Mouse (Mus musculus): ENCODE measurements around the gene Snrnp40. TPM values are rescaled to one million over a fixed set of nuclear protein-coding genes. Genes with fewer than 3 reads are reported as not detected.

Snrnp40 gene
- polyA plus RNA-seq, 1 experiment from 2014 or later: 145 TPM

DNA sequence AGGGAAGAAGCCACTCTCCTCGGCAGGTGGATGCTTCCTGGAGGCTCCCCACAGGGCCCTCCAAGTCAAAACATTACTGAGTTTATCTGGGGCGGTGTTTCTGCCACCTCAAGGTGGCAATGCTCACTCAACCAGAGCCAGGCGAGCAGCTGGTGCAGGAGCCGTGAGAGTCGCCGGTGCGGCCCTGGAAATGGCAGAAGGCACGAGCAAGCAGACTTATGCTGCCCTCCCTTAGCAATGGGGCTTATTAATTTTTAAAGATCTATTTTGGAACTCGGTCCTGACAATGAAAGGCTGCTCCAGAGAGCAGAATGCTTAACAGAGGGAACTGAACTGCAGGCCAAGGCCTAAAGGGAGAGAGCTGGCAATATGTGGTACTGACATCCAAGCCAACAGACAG, 32.6 kb upstream of the Snrnp40 start:
- no peaks in the 10 kb centered on the region for H3K27me3 ChIP-seq
- H3K4me1 ChIP-seq (replicated peaks): no peaks in the 10 kb centered on the region
- no peaks in the 10 kb centered on the region for H3K9me3 ChIP-seq
- peaks cover 76% of the 10 kb centered on the region for H3K36me3 ChIP-seq
- WGBS: 87% methylated on average over 9 of the region's 9 CpGs
- H3K4me3 ChIP-seq (replicated peaks): no peak overlapping the region
- H3K9ac ChIP-seq (replicated peaks): no peak overlapping the region
- ATAC-seq: no peak
- H3K4me2 ChIP-seq (replicated peaks): no peak overlapping the region
- H3K27ac ChIP-seq: no peak overlapping the region

GRCm38 (mm10) chr4:130335867-130336266, 24.1 kb upstream of the Snrnp40 start:
- no peak overlapping the region for H3K4me2 ChIP-seq (replicated peaks)
- H3K27ac ChIP-seq: no peak overlapping the region
- H3K9ac ChIP-seq (replicated peaks): no peak overlapping the region
- peaks cover 57% of the 10 kb centered on the region for H3K36me3 ChIP-seq
- no peaks in the 10 kb centered on the region for H3K9me3 ChIP-seq
- no peaks in the 10 kb centered on the region for H3K4me1 ChIP-seq (replicated peaks)
- no peak for ATAC-seq
- H3K4me3 ChIP-seq (replicated peaks): no peak overlapping the region
- H3K27me3 ChIP-seq: no peaks in the 10 kb centered on the region
- WGBS: 93% methylated on average over 5 of the region's 5 CpGs

- 0 out of 2 replicates have a peak, but pooled peaks have one; percentile 43 for ATAC-seq
- no peak overlapping the region for H3K4me2 ChIP-seq (replicated peaks)
- peaks cover 43% of the 10 kb centered on the region for H3K36me3 ChIP-seq
These were observed 18.2 kb upstream of the Snrnp40 start for GRCm38 (mm10) chr4:130341691-130342090.

DNA sequence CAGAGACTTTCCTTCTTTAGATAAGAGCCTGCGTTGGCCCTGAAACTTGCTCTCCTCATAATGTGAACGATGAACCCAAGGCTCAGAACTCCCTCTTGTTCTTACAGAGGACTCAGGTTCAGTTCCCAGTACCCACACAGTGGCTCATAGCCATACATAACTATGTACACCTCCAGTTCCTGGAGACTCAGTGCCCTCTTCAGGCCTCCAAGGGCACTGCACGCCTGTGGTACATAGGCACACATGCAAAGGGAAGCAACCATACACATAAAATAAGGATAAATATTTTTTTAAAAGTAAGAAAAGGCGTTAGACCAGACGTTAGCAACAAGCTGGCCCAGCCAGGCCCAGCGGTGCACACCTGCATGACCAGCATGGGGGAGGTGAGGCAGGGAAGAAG, 10.3 kb upstream of the Snrnp40 start:
- Histone ChIP-seq H3K4me2 (replicated peaks) (no peak overlapping the region), H3K9ac (replicated peaks) (no peak overlapping the region), H3K36me3 (peaks cover 75% of the 10 kb centered on the region), H3K9me3 (no peaks in the 10 kb centered on the region), H3K27me3 (no peaks in the 10 kb centered on the region), H3K4me1 (replicated peaks) (no peaks in the 10 kb centered on the region), H3K27ac (no peak overlapping the region), H3K4me3 (replicated peaks) (no peak overlapping the region)
- ATAC-seq: no peak
- WGBS: 96% methylated on average over 6 of the region's 6 CpGs

More at GRCm38 (mm10) chr4:130341691-130342090, 18.2 kb upstream of the Snrnp40 start:
- Histone ChIP-seq H3K9ac (replicated peaks) (no peak overlapping the region), H3K27ac (no peak overlapping the region), H3K9me3 (no peaks in the 10 kb centered on the region), H3K4me3 (replicated peaks) (no peak overlapping the region), H3K4me1 (replicated peaks) (0 out of 2 replicates have a peak, but pooled peaks cover 4% of the 10 kb centered on the region), H3K27me3 (no peaks in the 10 kb centered on the region)
- 28% methylated on average over 4 of the region's 4 CpGs for WGBS

DNA sequence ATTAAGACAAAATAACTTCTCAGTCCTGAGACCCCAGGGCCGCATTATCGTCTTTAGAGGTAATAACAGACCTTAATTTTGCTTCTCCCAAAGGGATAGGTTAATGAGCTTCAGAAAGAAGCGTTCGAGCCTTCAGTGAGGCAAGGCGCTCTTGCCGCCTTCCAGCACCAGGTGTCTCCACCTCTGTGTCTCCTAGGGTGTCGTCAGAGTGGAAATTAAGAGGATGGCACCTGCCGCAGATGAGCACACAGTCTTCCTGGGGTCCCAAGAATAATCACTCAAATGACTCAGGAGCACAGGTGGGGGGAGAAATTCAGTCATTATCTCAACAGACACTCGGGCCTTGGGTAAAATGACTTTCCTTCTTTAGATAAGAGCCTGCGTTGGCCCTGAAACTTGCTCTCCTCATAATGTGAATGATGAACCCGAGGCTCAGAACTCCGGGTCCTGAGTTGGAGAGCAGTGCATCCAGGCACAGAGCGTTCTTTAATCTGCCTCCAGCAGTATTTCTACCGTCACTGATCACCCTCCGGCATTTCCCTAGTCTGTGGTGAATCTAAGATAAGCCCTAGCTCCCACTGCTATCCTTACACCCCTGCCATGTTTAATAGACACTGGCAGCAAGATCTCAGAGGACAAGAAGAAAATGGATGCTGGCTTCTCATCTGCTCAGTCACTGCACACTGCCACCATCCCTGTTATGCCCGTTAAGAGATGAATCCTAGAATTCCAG, 9.1 kb upstream of the Snrnp40 start:
- H3K4me3 ChIP-seq (replicated peaks): no peak overlapping the region
- no peak for ATAC-seq
- 87% methylated on average over 16 of the region's 16 CpGs for WGBS
- H3K9ac ChIP-seq (replicated peaks): no peak overlapping the region
- H3K27ac ChIP-seq: no peak overlapping the region
- no peaks in the 10 kb centered on the region for H3K9me3 ChIP-seq
- H3K4me2 ChIP-seq (replicated peaks): no peak overlapping the region
- H3K27me3 ChIP-seq: no peaks in the 10 kb centered on the region
- H3K36me3 ChIP-seq: peaks cover 70% of the 10 kb centered on the region
- no peaks in the 10 kb centered on the region for H3K4me1 ChIP-seq (replicated peaks)

- H3K4me1 ChIP-seq (replicated peaks): no peaks in the 10 kb centered on the region
- 95% methylated on average over 7 of the region's 7 CpGs for whole genome bisulfite sequencing
- H3K9ac ChIP-seq (replicated peaks): no peak overlapping the region
- no peak overlapping the region for H3K4me3 ChIP-seq (replicated peaks)
- H3K27ac ChIP-seq: no peak overlapping the region
- H3K36me3 ChIP-seq: peaks cover 68% of the 10 kb centered on the region
- H3K27me3 ChIP-seq: no peaks in the 10 kb centered on the region
- 0 out of 2 replicates have a peak, but pooled peaks cover 3% of the 10 kb centered on the region for H3K9me3 ChIP-seq
- ATAC-seq: no peak
- H3K4me2 ChIP-seq (replicated peaks): no peak overlapping the region
These were observed 7.3 kb upstream of the Snrnp40 start for GRCm38 (mm10) chr4:130352588-130352987.

DNA sequence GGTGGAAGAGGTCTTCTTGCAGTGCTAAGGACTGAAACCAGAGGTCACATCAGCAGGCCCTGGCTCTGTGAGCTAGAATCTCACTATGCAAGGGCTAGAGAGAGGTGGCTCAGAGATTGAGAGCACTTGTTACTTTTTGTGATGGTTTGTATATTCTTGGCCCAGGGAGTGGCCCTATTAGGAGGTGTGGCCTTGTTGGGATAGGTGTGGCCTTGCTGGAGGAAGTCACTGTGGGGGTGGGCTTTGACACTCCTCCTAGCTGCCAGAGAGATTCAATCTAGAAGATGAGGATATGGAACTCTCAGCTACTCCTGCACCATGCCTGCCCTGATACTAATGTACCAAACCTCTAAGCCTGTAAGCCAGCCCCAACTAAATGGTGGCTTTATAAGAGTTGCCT, 2.0 kb upstream of the Snrnp40 start:
- H3K27me3 ChIP-seq: no peaks in the 10 kb centered on the region
- H3K9ac ChIP-seq (replicated peaks): no peak overlapping the region
- no peak overlapping the region for H3K27ac ChIP-seq
- no peak overlapping the region for H3K4me3 ChIP-seq (replicated peaks)
- no peak for ATAC-seq
- 0 out of 2 replicates have a peak, but pooled peaks cover 3% of the 10 kb centered on the region for H3K9me3 ChIP-seq
- H3K4me2 ChIP-seq (replicated peaks): no peak overlapping the region
- H3K4me1 ChIP-seq (replicated peaks): peaks cover 28% of the 10 kb centered on the region
- peaks cover 23% of the 10 kb centered on the region for H3K36me3 ChIP-seq

DNA sequence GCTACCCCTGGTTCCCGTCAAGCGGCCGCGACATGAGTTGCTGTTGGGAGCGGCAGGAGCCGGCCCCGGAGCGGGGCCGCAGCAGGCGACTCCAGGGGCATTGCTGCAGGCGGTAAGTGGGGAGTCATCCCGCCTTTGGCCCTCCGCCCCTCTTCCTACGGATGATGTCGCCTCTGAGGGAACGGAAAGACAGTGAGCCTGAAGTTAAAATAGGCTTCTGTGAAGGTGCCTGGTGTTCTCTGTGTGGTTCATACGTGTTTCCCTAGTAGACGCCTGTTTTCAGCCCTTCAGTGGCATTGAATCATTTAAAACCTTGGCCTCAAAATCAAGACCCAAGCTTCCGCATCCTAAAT, 282 bp downstream of the Snrnp40 start:
- Histone ChIP-seq H3K9ac (replicated peaks) (peak overlapping the region; percentile 87), H3K4me1 (replicated peaks) (peaks cover 28% of the 10 kb centered on the region), H3K4me2 (replicated peaks) (peak overlapping the region; percentile 78), H3K27ac (peak overlapping the region; percentile 67), H3K36me3 (peaks cover 37% of the 10 kb centered on the region), H3K4me3 (replicated peaks) (peak overlapping the region; percentile 84), H3K9me3 (0 out of 2 replicates have a peak, but pooled peaks cover 3% of the 10 kb centered on the region), H3K27me3 (no peaks in the 10 kb centered on the region)
- no peak for ATAC-seq
- WGBS: under 1% methylated on average over 19 of the region's 19 CpGs

DNA sequence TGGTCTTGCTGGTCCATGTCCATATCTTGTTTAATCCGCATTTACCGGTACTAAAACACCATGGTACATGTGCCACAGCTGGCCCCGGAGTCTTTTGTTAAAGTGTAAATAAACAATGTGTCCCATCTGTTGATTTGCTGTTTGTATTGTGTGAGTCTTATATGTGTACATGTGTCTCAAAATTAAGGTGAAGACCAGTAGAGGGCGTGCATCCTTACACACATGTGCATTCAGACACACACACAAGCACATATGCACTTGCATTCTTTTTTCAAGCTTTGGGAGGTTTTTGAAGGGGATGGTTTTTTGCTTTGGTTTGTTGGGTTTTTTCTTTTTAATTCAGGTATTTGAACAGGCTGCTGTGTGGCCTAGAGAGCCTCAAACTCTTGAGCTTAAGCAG, 16.7 kb downstream of the Snrnp40 start:
- H3K4me1 ChIP-seq (replicated peaks): no peaks in the 10 kb centered on the region
- H3K4me3 ChIP-seq (replicated peaks): no peak overlapping the region
- H3K9ac ChIP-seq (replicated peaks): no peak overlapping the region
- H3K36me3 ChIP-seq: peaks cover 78% of the 10 kb centered on the region
- 92% methylated on average over 4 of the region's 4 CpGs for WGBS
- H3K27ac ChIP-seq: no peak overlapping the region
- H3K27me3 ChIP-seq: no peaks in the 10 kb centered on the region
- no peak for ATAC-seq
- no peaks in the 10 kb centered on the region for H3K9me3 ChIP-seq
- no peak overlapping the region for H3K4me2 ChIP-seq (replicated peaks)

GRCm38 (mm10) chr4:130377500-130377899, 17.6 kb downstream of the Snrnp40 start:
- no peak overlapping the region for H3K27ac ChIP-seq
- no peaks in the 10 kb centered on the region for H3K4me1 ChIP-seq (replicated peaks)
- no peaks in the 10 kb centered on the region for H3K27me3 ChIP-seq
- no peak for ATAC-seq
- H3K9me3 ChIP-seq: no peaks in the 10 kb centered on the region
- WGBS: 85% methylated on average over 4 of the region's 4 CpGs
- no peak overlapping the region for H3K9ac ChIP-seq (replicated peaks)
- no peak overlapping the region for H3K4me2 ChIP-seq (replicated peaks)
- peaks cover 79% of the 10 kb centered on the region for H3K36me3 ChIP-seq
- no peak overlapping the region for H3K4me3 ChIP-seq (replicated peaks)

GRCm38 (mm10) chr4:130379181-130379580, 19.2 kb downstream of the Snrnp40 start:
- 98% methylated on average over 2 of the region's 2 CpGs for whole genome bisulfite sequencing

DNA sequence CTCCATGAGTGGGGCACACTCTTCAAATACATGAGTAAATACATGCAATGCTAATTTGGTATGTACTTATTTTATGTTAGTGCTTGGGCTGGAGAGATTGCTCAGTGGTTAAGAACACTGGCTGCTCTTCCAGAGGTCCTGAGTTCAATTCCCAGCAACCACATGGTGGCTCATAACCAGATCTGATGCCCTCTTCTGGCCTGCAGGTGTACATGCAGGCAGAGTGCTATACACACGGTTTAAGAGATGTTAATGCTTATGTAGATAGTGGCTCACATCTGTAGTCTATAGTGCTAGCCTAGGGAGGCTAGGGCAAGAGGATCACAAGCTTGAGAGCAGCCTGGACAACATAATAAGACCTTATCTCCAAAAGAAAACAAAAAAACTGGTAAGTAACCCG, 20.5 kb downstream of the Snrnp40 start:
- Histone ChIP-seq H3K4me3 (replicated peaks) (no peak overlapping the region), H3K27ac (no peak overlapping the region), H3K4me2 (replicated peaks) (no peak overlapping the region), H3K27me3 (no peaks in the 10 kb centered on the region), H3K36me3 (peaks cover 76% of the 10 kb centered on the region), H3K9me3 (no peaks in the 10 kb centered on the region), H3K4me1 (replicated peaks) (no peaks in the 10 kb centered on the region), H3K9ac (replicated peaks) (no peak overlapping the region)
- WGBS: 87% methylated on average over 2 of the region's 2 CpGs
- no peak for ATAC-seq

More at GRCm38 (mm10) chr4:130379181-130379580, 19.2 kb downstream of the Snrnp40 start:
- Histone ChIP-seq H3K9ac (replicated peaks) (no peak overlapping the region), H3K36me3 (peaks cover 77% of the 10 kb centered on the region), H3K9me3 (no peaks in the 10 kb centered on the region), H3K4me2 (replicated peaks) (no peak overlapping the region), H3K27ac (no peak overlapping the region), H3K27me3 (no peaks in the 10 kb centered on the region), H3K4me1 (replicated peaks) (no peaks in the 10 kb centered on the region), H3K4me3 (replicated peaks) (no peak overlapping the region)
- no peak for ATAC-seq

- Histone ChIP-seq H3K4me1 (replicated peaks) (0 out of 2 replicates have a peak, but pooled peaks cover 7% of the 10 kb centered on the region), H3K9ac (replicated peaks) (no peak overlapping the region), H3K36me3 (peaks cover 68% of the 10 kb centered on the region), H3K4me2 (replicated peaks) (no peak overlapping the region), H3K9me3 (no peaks in the 10 kb centered on the region), H3K27ac (no peak overlapping the region), H3K27me3 (no peaks in the 10 kb centered on the region), H3K4me3 (replicated peaks) (no peak overlapping the region)
- ATAC-seq: no peak
- 75% methylated on average over 3 of the region's 3 CpGs for WGBS
These were observed 27.3 kb downstream of the Snrnp40 start for GRCm38 (mm10) chr4:130387256-130387655.
